Mouse (Mus musculus) liver, postnatal 0 days (tissue): ENCODE data around the gene Olfr1061. TPM values are rescaled to one million over a fixed set of nuclear protein-coding genes. Genes with fewer than 3 reads are reported as not detected.
"Not testable (repeated sequence)": the region's sequence is repeated elsewhere in the genome, so short reads cannot be mapped to it uniquely, and the experiment has no call there.

ENCODE experiments used
- ATAC-seq: fragments of 200-750 bp; cut with Nextera tagmentation; 2 replicates; pipeline ENCODE4 v1.8.0; 2017; ENCODE audit warnings: mild to moderate bottlenecking, moderate library complexity
- DNase-seq: peaks from one replicate; pipeline ENCODE4 v3.0.0-alpha.2; 2016
- H3K27ac ChIP-seq: fragments of 300-500 bp; sonication (generic); 2 replicates; pipeline ENCODE4 v1.5.1; 2014; ENCODE audit warnings: antibody characterized with exemption, moderate library complexity, mild to moderate bottlenecking, low read depth
- H3K27me3 ChIP-seq: fragments of 300-500 bp; sonication (generic); 2 replicates; pipeline ENCODE4 v1.6.1; 2014; ENCODE audit warnings: low read length, control low read depth, mixed read lengths; ENCODE audit not compliant: insufficient read depth
- H3K36me3 ChIP-seq: fragments of 300-500 bp; sonication (generic); replicated peaks from 2 replicates; pipeline ENCODE4 v1.6.1; 2014; ENCODE audit warnings: mild to moderate bottlenecking, control low read depth, low read length, moderate library complexity, mixed read lengths; ENCODE audit not compliant: insufficient read depth
- H3K4me1 ChIP-seq: fragments of 300-500 bp; sonication (generic); 2 replicates; pipeline ENCODE4 v1.6.1; 2014; ENCODE audit warnings: antibody characterized with exemption, mild to moderate bottlenecking, control low read depth; ENCODE audit not compliant: insufficient read depth
- H3K4me2 ChIP-seq: fragments of 300-500 bp; sonication (generic); 2 replicates; pipeline ENCODE4 v1.6.1; 2014; ENCODE audit warnings: low read depth, mild to moderate bottlenecking, low read length, moderate library complexity, mixed read lengths
- H3K4me3 ChIP-seq: fragments of 300-500 bp; sonication (generic); 2 replicates; pipeline ENCODE4 v1.5.1; 2014; ENCODE audit warnings: low read depth, low read length
- H3K9ac ChIP-seq: fragments of 300-500 bp; sonication (generic); replicated peaks from 2 replicates; pipeline ENCODE4 v1.6.1; 2014; ENCODE audit warnings: mild to moderate bottlenecking, moderate library complexity
- H3K9me3 ChIP-seq: fragments of 300-500 bp; sonication (generic); 2 replicates; pipeline ENCODE4 v1.6.1; 2016; ENCODE audit warnings: mild to moderate bottlenecking, control low read depth, low read length, mixed read lengths
- CTCF ChIP-seq: sonication (generic); IDR thresholded peaks from 2 replicates; pipeline ENCODE4 v1.5.1; 2016; ENCODE audit warnings: antibody characterized with exemption, low read depth
- EP300 ChIP-seq: IDR thresholded peaks from 2 replicates; pipeline ENCODE4 v1.6.1; 2016; ENCODE audit warnings: antibody characterized with exemption, low read depth, mild to moderate bottlenecking
- WGBS: fragments of 180-500 bp; shearing (Covaris S2); extraction: QIAGEN DNeasy Blood & Tissue Kit; methylation state at CpG from one replicate; pipeline ENCODE4 v1.1.7; 2014; ENCODE audit not compliant: insufficient replicate concordance; 5-methylcytosine and 5-hydroxymethylcytosine counted together
- polyA plus RNA-seq: library from polyadenylated mRNA; unstranded; fragments of >200 nt; fragmentation: Nextera tagmentation; extraction: Ambion mirVana; gene quantifications from 2 replicates; pipeline ENCODE4 v1.2.1, GENCODE M21; 2015

The Olfr1061 gene
- polyA plus RNA-seq, 1 experiment from 2014 or later, result not detected

- H3K27ac ChIP-seq, result no peak overlapping the region
- H3K4me1 ChIP-seq, result no peaks in the 10 kb centered on the region
- H3K9me3 ChIP-seq, result no peaks in the 10 kb centered on the region
- no peak for TF ChIP-seq EP300
- no peak overlapping the region for H3K4me3 ChIP-seq
- 66% methylated on average over 2 of the region's 2 CpGs for WGBS
- H3K9ac ChIP-seq, result no peak overlapping the region
- no peaks in the 10 kb centered on the region for H3K27me3 ChIP-seq
- DNase-seq (no peak), ATAC-seq (no peak)
- no peak overlapping the region for H3K4me2 ChIP-seq
- no peaks in the 10 kb centered on the region for H3K36me3 ChIP-seq
Observed at GRCm38 (mm10) chr2:86395114-86395513, 18.7 kb downstream of the Olfr1061 start.

GRCm38 (mm10) chr2:86388461-86388860 is 25.4 kb downstream of the Olfr1061 start, which contains the start of gene Olfr1058:
Gene Olfr1058 (minus strand): TSS chr2:86388561.
- not testable (repeated sequence) for H3K4me3 ChIP-seq, H3K4me2 ChIP-seq, H3K9ac ChIP-seq, H3K27me3 ChIP-seq, ATAC-seq, DNase-seq, H3K36me3 ChIP-seq, H3K9me3 ChIP-seq, H3K27ac ChIP-seq, H3K4me1 ChIP-seq

GRCm38 (mm10) chr2:86378293-86378692 is 35.6 kb downstream of the Olfr1061 start, which contains the start of gene Olfr1057:
Gene Olfr1057 (minus strand): TSS chr2:86378393.
- Histone ChIP-seq H3K4me3 (no peak within 1 kb of the TSS), H3K27ac (no peak within 1 kb of the TSS), H3K4me2 (no peak within 1 kb of the TSS), H3K9ac (no peak within 1 kb of the TSS), H3K36me3 (no peaks in the 10 kb centered on the region), H3K4me1 (no peaks in the 10 kb centered on the region), H3K9me3 (no peaks in the 10 kb centered on the region), H3K27me3 (no peaks in the 10 kb centered on the region)
- no peak for ATAC-seq
- no peak for DNase-seq
- TF ChIP-seq CTCF, result no peak
- no peak for TF ChIP-seq EP300

GRCm38 (mm10) chr2:86366342-86366741 is 47.5 kb downstream of the Olfr1061 start:
- H3K9ac ChIP-seq, DNase-seq, H3K4me1 ChIP-seq, H3K36me3 ChIP-seq, H3K27me3 ChIP-seq, H3K9me3 ChIP-seq, H3K27ac ChIP-seq, H3K4me3 ChIP-seq, ATAC-seq, H3K4me2 ChIP-seq: not testable (repeated sequence)
- WGBS, result no CpG with 5 or more reads among the region's 6 CpGs

Other genes starting within 250 kb of the Olfr1061 start
- not detected in 2 replicates for gene Olfr1043, start 246.5 kb downstream of the Olfr1061 start, polyA plus RNA-seq
- gene Olfr1044, start 236.2 kb downstream of the Olfr1061 start, polyA plus RNA-seq, result not detected in 2 replicates
- gene Olfr52, start 228.4 kb downstream of the Olfr1061 start, polyA plus RNA-seq, result not detected in 2 replicates
- not detected in 2 replicates for gene Olfr1045, start 211.0 kb downstream of the Olfr1061 start, polyA plus RNA-seq
- not detected in 2 replicates for gene Olfr1046, start 194.7 kb downstream of the Olfr1061 start, polyA plus RNA-seq
- gene Olfr1047, start 182.6 kb downstream of the Olfr1061 start, polyA plus RNA-seq, result not detected in 2 replicates
- not detected in 2 replicates for gene Olfr1048, start 173.8 kb downstream of the Olfr1061 start, polyA plus RNA-seq
- gene Olfr1049, start 155.7 kb downstream of the Olfr1061 start, polyA plus RNA-seq, result not detected in 2 replicates
- not detected in 2 replicates for gene Olfr1051, start 135.0 kb downstream of the Olfr1061 start, polyA plus RNA-seq
- not detected in 2 replicates for gene Olfr1052, start 121.6 kb downstream of the Olfr1061 start, polyA plus RNA-seq
- gene Olfr1053, start 98.8 kb downstream of the Olfr1061 start, polyA plus RNA-seq, result not detected in 2 replicates
- gene Olfr1054, start 78.6 kb downstream of the Olfr1061 start, polyA plus RNA-seq, result not detected in 2 replicates
- not detected in 2 replicates for gene Olfr1055, start 63.8 kb downstream of the Olfr1061 start, polyA plus RNA-seq
- not detected in 2 replicates for gene Olfr1056, start 51.6 kb downstream of the Olfr1061 start, polyA plus RNA-seq
- gene Olfr1057, start 35.7 kb downstream of the Olfr1061 start, polyA plus RNA-seq, result not detected in 2 replicates
- not detected in 2 replicates for gene Olfr1058, start 25.5 kb downstream of the Olfr1061 start, polyA plus RNA-seq
- gene Olfr1062, start 12.7 kb upstream of the Olfr1061 start, polyA plus RNA-seq, result not detected in 2 replicates
- gene Olfr1065, start 36.5 kb upstream of the Olfr1061 start, polyA plus RNA-seq, result not detected in 2 replicates
- gene Olfr1066, start 42.2 kb upstream of the Olfr1061 start, polyA plus RNA-seq, result not detected in 2 replicates
- gene Olfr228, start 73.3 kb upstream of the Olfr1061 start, polyA plus RNA-seq, result not detected in 2 replicates
- gene Olfr1076, start 94.4 kb upstream of the Olfr1061 start, polyA plus RNA-seq, result not detected in 2 replicates
- gene Olfr1079, start 128.4 kb upstream of the Olfr1061 start, polyA plus RNA-seq, result not detected in 2 replicates
- not detected in 2 replicates for gene Olfr1080, start 144.2 kb upstream of the Olfr1061 start, polyA plus RNA-seq
- not detected in 2 replicates for gene Olfr1082, start 184.9 kb upstream of the Olfr1061 start, polyA plus RNA-seq
- not detected in 2 replicates for gene Olfr1084, start 225.7 kb upstream of the Olfr1061 start, polyA plus RNA-seq
- gene Olfr1085, start 248.0 kb upstream of the Olfr1061 start, polyA plus RNA-seq, result not detected in 2 replicates